Mouse (Mus musculus) lung, embryonic 16.5 days (tissue): ENCODE data around the gene Ttll12. TPM values are rescaled to one million over a fixed set of nuclear protein-coding genes. Genes with fewer than 3 reads are reported as not detected.
A peak's percentile ranks its signal among the peaks of the same experiment; 100 is the strongest.

Experiments
- ATAC-seq: fragments of 200-750 bp; cut with Nextera tagmentation; 2 replicates; pipeline ENCODE4 v1.8.0; 2017; ENCODE audit warnings: low read depth, mild to moderate bottlenecking, moderate library complexity
- H3K27ac ChIP-seq: fragments of 300-500 bp; sonication (generic); 2 replicates; pipeline ENCODE4 v1.5.1; 2014; ENCODE audit warnings: mild to moderate bottlenecking, control low read depth, low read length
- H3K27me3 ChIP-seq: fragments of 300-500 bp; sonication (generic); 2 replicates; pipeline ENCODE4 v1.6.1; 2014; ENCODE audit warnings: low read depth, low read length, mixed read lengths; ENCODE audit not compliant: control insufficient read depth, insufficient read depth
- H3K36me3 ChIP-seq: fragments of 300-500 bp; sonication (generic); 2 replicates; pipeline ENCODE4 v1.6.1; 2014; ENCODE audit warnings: low read length; ENCODE audit not compliant: control insufficient read depth, insufficient read depth
- H3K4me1 ChIP-seq: fragments of 300-500 bp; sonication (generic); replicated peaks from 2 replicates; pipeline ENCODE4 v1.6.1; 2014; ENCODE audit warnings: low read length, mixed read lengths; ENCODE audit not compliant: control insufficient read depth, insufficient read depth
- H3K4me2 ChIP-seq: fragments of 300-500 bp; sonication (generic); 2 replicates; pipeline ENCODE4 v1.6.1; 2014; ENCODE audit warnings: low read depth, low read length, control low read depth
- H3K4me3 ChIP-seq: fragments of 300-500 bp; sonication (generic); 2 replicates; pipeline ENCODE4 v1.5.1; 2014; ENCODE audit warnings: mild to moderate bottlenecking, low read length, control low read depth
- H3K9ac ChIP-seq: fragments of 300-500 bp; sonication (generic); 2 replicates; pipeline ENCODE4 v1.6.1; 2014; ENCODE audit warnings: low read length, control low read depth
- H3K9me3 ChIP-seq: fragments of 300-500 bp; sonication (generic); 2 replicates; pipeline ENCODE4 v1.6.1; 2016; ENCODE audit warnings: low read length; ENCODE audit not compliant: control insufficient read depth
- WGBS: fragments of 180-500 bp; shearing (Covaris S2); extraction: QIAGEN DNeasy Blood & Tissue Kit; methylation state at CpG from one replicate; pipeline ENCODE4 v1.1.7; 2014; 5-methylcytosine and 5-hydroxymethylcytosine counted together
- polyA plus RNA-seq: library from polyadenylated mRNA; unstranded; fragments of >200 nt; fragmentation: Nextera tagmentation; extraction: Ambion mirVana; gene quantifications from 2 replicates; pipeline ENCODE4 v1.2.1, GENCODE M21; 2015

Gene Ttll12
- polyA plus RNA-seq, 1 experiment from 2014 or later = 32.7 TPM

GRCm38 (mm10) chr15:83583419-83584156, 11.4 kb downstream of the Ttll12 start:
- peaks cover 5% of the 10 kb centered on the region; the same call in 1 of the 2 replicates for H3K9me3 ChIP-seq
- H3K4me2 ChIP-seq = no peak overlapping the region
- no peaks in the 10 kb centered on the region for H3K4me1 ChIP-seq
- no peak overlapping the region for H3K4me3 ChIP-seq
- no peak overlapping the region for H3K27ac ChIP-seq
- H3K27me3 ChIP-seq = no peaks in the 10 kb centered on the region
- peaks cover 43% of the 10 kb centered on the region for H3K36me3 ChIP-seq
- WGBS = 74% methylated on average over 8 of the region's 8 CpGs
- no peak overlapping the region for H3K9ac ChIP-seq
- ATAC-seq = no peak

GRCm38 (mm10) chr15:83582931-83583330, 12.0 kb downstream of the Ttll12 start:
- Histone ChIP-seq H3K9me3 (peaks cover 5% of the 10 kb centered on the region; the same call in 1 of the 2 replicates), H3K27me3 (no peaks in the 10 kb centered on the region), H3K9ac (no peak overlapping the region), H3K4me1 (no peaks in the 10 kb centered on the region), H3K27ac (no peak overlapping the region), H3K4me2 (no peak overlapping the region), H3K36me3 (peaks cover 46% of the 10 kb centered on the region), H3K4me3 (no peak overlapping the region)
- WGBS = 81% methylated on average over 4 of the region's 4 CpGs
- no peak for ATAC-seq

- H3K36me3 ChIP-seq = peaks cover 45% of the 10 kb centered on the region
- H3K9ac ChIP-seq = no peak overlapping the region
- no peaks in the 10 kb centered on the region for H3K4me1 ChIP-seq
- ATAC-seq = no peak
- no peak overlapping the region for H3K4me2 ChIP-seq
- no peak overlapping the region for H3K27ac ChIP-seq
- no peaks in the 10 kb centered on the region for H3K9me3 ChIP-seq
- no peaks in the 10 kb centered on the region for H3K27me3 ChIP-seq
- WGBS = 85% methylated on average over 9 of the region's 9 CpGs
- H3K4me3 ChIP-seq = no peak overlapping the region
Measured at GRCm38 (mm10) chr15:83576651-83577050, 18.3 kb downstream of the Ttll12 start.

GRCm38 (mm10) chr15:83575543-83575942, 19.4 kb downstream of the Ttll12 start:
- no peaks in the 10 kb centered on the region for H3K27me3 ChIP-seq
- no peak for ATAC-seq
- H3K4me2 ChIP-seq = no peak overlapping the region
- WGBS = 90% methylated on average over 8 of the region's 8 CpGs
- no peaks in the 10 kb centered on the region for H3K4me1 ChIP-seq
- H3K4me3 ChIP-seq = no peak overlapping the region
- H3K9me3 ChIP-seq = no peaks in the 10 kb centered on the region
- no peak overlapping the region for H3K27ac ChIP-seq
- H3K9ac ChIP-seq = no peak overlapping the region
- H3K36me3 ChIP-seq = peaks cover 39% of the 10 kb centered on the region

GRCm38 (mm10) chr15:83574731-83575351, 20.1 kb downstream of the Ttll12 start:
- H3K9me3 ChIP-seq = no peaks in the 10 kb centered on the region
- no peaks in the 10 kb centered on the region for H3K4me1 ChIP-seq
- H3K27me3 ChIP-seq = no peaks in the 10 kb centered on the region
- no peak overlapping the region for H3K9ac ChIP-seq
- H3K27ac ChIP-seq = no peak overlapping the region
- H3K4me2 ChIP-seq = no peak overlapping the region
- no peak overlapping the region for H3K4me3 ChIP-seq
- ATAC-seq = peak; percentile 36
- peaks cover 33% of the 10 kb centered on the region for H3K36me3 ChIP-seq
- WGBS = 70% methylated on average over 6 of the region's 6 CpGs

GRCm38 (mm10) chr15:83573606-83574005, 21.4 kb downstream of the Ttll12 start:
- ATAC-seq = no peak
- Histone ChIP-seq H3K27me3 (no peaks in the 10 kb centered on the region), H3K36me3 (peaks cover 31% of the 10 kb centered on the region), H3K4me3 (no peak overlapping the region), H3K4me1 (no peaks in the 10 kb centered on the region), H3K9ac (no peak overlapping the region), H3K4me2 (no peak overlapping the region), H3K9me3 (no peaks in the 10 kb centered on the region), H3K27ac (no peak overlapping the region)
- 93% methylated on average over 12 of the region's 12 CpGs for WGBS

- Histone ChIP-seq H3K4me2 (no peak overlapping the region), H3K9ac (no peak overlapping the region), H3K4me1 (no peaks in the 10 kb centered on the region), H3K4me3 (no peak overlapping the region), H3K36me3 (peaks cover 23% of the 10 kb centered on the region), H3K27ac (no peak overlapping the region), H3K27me3 (no peaks in the 10 kb centered on the region), H3K9me3 (no peaks in the 10 kb centered on the region)
- ATAC-seq = no peak
- WGBS = 86% methylated on average over 4 of the region's 4 CpGs
Measured at GRCm38 (mm10) chr15:83572132-83572531, 22.8 kb downstream of the Ttll12 start.

- Histone ChIP-seq H3K27me3 (no peaks in the 10 kb centered on the region), H3K36me3 (peaks cover 21% of the 10 kb centered on the region)
- WGBS = 73% methylated on average over 5 of the region's 5 CpGs
Measured at GRCm38 (mm10) chr15:83571636-83572035, 23.3 kb downstream of the Ttll12 start.

GRCm38 (mm10) chr15:83570641-83571040, 24.3 kb downstream of the Ttll12 start:
- H3K4me3 ChIP-seq = no peak overlapping the region
- no peak for ATAC-seq
- H3K36me3 ChIP-seq = peaks cover 14% of the 10 kb centered on the region
- 62% methylated on average over 2 of the region's 2 CpGs for WGBS
- no peak overlapping the region for H3K9ac ChIP-seq
- no peak overlapping the region for H3K4me2 ChIP-seq
- no peaks in the 10 kb centered on the region for H3K27me3 ChIP-seq
- no peaks in the 10 kb centered on the region for H3K4me1 ChIP-seq
- H3K9me3 ChIP-seq = no peaks in the 10 kb centered on the region
- H3K27ac ChIP-seq = no peak overlapping the region

More at GRCm38 (mm10) chr15:83571636-83572035, 23.3 kb downstream of the Ttll12 start:
- Histone ChIP-seq H3K9ac (no peak overlapping the region), H3K4me2 (no peak overlapping the region), H3K4me1 (no peaks in the 10 kb centered on the region), H3K4me3 (no peak overlapping the region), H3K27ac (no peak overlapping the region), H3K9me3 (no peaks in the 10 kb centered on the region)
- no peak for ATAC-seq
